Mouse (Mus musculus) kidney, embryonic 14.5 days (tissue): ENCODE measurements around the gene Gm11213. TPM values are rescaled to one million over a fixed set of nuclear protein-coding genes. Genes with fewer than 3 reads are reported as not detected.

Experiments used
- polyA plus RNA-seq: library from polyadenylated mRNA; unstranded; fragments of >200 nt; fragmentation: Nextera tagmentation; extraction: Ambion mirVana; gene quantifications from 2 replicates; pipeline ENCODE4 v1.2.1, GENCODE M21; 2014

Gm11213 gene
- polyA plus RNA-seq, 1 experiment from 2014 or later: not detected

Other genes with a start within 250 kb of the Gm11213 start
- not detected in 2 replicates for gene Orm3, start 249.1 kb downstream of the Gm11213 start, polyA plus RNA-seq
- not detected in 2 replicates for gene Orm2, start 242.8 kb downstream of the Gm11213 start, polyA plus RNA-seq
- 4.1 and 7.3 TPM in 2 replicates for gene Akna, start 201.9 kb downstream of the Gm11213 start, polyA plus RNA-seq
- gene Whrn, start 109.3 kb downstream of the Gm11213 start, polyA plus RNA-seq: 8.0 and 8.7 TPM in 2 replicates
- 264 and 332 TPM in 2 replicates for gene Atp6v1g1, start 60.5 kb downstream of the Gm11213 start, polyA plus RNA-seq
- gene Tmem268, start 46.5 kb downstream of the Gm11213 start, polyA plus RNA-seq: 4.6 and 7.9 TPM in 2 replicates
- not detected in 2 replicates for gene Tex48, start 17.2 kb upstream of the Gm11213 start, polyA plus RNA-seq
- not detected in 2 replicates for gene Gm11214, start 58.1 kb upstream of the Gm11213 start, polyA plus RNA-seq
- gene Tnfsf15, start 139.9 kb upstream of the Gm11213 start, polyA plus RNA-seq: 0.49 and 0.59 TPM in 2 replicates